Mouse (Mus musculus) lung, adult 18-20 months (tissue): ENCODE results near the gene Suclg2.
A peak's percentile ranks its signal among the peaks of the same experiment; 100 is the strongest.
"Not testable (repeated sequence)": the region's sequence is repeated elsewhere in the genome, so short reads cannot be mapped to it uniquely, and the experiment has no call there.

ENCODE experiments used
- DNase-seq, 2 experiments: peaks; one replicate each; pipeline ENCODE4 v3.0.0; 2022; ENCODE audit warnings: mixed read lengths in 2 of 2

The Suclg2 gene

DNA sequence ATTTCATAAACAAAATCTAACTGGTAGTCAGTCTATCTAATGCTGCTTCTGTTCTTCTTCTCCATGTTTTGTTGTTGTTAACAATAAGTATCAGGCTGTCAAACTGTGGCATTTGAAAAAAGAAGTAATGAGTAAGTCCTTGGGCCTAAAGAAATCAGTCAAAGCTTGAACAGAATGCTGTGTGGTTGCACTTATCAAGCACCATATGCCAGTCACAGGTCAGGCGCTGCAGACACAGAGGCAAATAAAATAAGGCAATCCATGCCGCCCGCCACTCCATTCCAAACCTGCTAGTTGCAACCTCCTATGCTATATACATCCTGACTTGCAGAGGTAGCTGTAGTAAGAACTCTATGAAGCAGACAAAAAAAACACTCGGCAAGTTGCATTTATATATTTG, 100.2 kb downstream of the Suclg2 start:
- no peak for DNase-seq

DNA sequence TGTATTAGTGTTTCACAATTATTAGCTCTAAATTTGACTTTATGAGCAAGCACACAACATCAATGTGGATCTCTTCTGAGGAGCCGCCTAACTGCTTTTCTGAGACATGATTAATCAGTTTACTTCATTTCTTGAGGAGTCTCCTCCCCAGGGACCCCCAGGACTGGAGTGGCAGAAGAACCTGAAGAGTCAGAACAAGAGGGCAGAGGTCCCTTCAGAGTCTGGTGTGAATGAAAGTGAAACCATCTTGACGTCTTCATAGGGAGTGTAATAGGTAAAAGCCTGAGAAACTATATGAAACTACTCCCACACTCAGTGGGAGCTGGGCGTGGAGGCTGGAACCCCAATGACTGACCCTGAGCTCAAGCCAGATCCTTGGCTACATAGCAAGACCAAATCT, 105.4 kb downstream of the Suclg2 start:
- DNase-seq: no peak

DNA sequence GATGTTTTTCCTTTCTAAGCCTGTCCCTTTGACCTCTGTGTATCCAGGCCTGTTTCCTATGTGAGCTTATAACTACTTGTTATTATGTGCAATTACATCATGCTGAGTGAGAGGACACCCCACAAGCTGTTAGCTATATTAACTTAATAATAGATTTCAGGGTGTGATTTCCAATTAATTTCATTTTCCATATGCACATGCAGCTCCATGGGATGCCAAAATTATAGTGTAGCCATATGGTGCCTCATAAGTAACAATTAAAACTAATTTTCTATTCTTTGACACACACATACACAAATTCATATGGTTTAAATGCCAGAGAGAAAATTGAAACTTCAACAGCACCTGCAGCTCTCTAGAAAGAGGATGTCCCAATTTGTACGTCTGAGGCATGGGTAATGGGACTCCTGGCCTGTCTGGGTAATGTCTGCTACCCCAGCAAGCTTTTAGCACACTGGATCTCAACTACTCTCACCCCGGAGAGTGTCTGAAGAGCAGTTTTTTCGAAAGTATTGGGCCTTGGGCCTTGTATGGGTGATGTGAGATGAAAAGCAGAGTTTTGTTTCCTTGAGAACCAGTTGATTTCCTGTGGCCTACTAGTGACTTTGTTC, 106.1 kb downstream of the Suclg2 start:
- no peak for DNase-seq

DNA sequence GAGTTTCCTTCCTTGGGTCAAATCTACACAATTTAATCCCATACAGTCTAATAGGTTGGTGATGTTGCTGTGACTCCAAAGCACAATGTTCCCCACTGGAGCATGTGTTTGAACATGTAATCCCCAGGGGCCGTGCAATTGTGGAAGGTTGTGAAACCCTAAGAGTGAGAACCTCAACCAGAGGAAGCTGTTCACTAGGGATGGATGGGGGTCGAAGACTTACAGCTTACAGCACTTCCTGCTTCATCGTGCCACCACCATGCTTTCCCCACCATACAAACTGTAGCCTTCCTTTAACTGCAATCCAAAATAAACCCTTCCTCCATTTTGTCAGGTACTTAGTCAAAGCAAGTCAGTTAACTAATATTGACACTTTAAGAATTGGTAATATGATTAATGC, 107.5 kb downstream of the Suclg2 start:
- DNase-seq: no peak

DNA sequence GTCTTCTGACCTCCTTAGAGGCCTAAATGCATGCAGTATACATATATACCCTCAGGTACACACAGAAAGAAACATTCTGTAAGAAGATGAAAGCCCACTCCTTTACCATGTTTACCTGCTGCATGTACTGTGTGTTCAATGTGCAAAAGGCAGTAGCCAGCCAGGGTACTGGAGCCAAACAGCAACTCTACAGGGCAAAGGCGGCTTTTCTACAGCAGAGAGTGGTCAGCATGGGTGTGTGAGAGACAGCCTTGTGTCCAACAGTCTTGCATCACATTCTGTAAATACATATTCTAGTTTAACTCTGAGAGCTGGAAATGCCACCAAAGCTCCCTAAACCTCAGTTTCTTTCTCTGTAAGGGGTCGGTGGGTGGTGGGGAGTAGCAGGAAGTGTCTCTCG, 110.5 kb downstream of the Suclg2 start:
- no peak for DNase-seq

DNA sequence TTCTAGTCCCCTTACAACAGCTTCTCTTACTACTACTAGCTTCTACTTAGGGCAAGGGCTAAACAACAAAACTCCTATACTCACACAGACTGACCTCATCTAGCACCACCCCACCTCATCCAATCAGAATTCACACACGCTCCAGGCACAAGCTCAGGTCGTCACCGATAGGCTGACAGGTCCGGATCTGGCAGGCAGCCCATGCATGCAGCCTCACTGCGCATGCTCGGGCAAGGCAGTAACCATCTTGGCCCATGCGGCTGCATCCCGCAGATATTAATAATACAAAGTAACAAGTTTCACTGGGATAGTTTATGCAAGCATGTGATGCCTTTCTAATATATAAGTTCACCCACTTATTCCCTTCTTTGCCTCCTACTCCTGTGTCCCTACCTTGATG, 117.9 kb downstream of the Suclg2 start:
- DNase-seq: not testable (repeated sequence)

DNA sequence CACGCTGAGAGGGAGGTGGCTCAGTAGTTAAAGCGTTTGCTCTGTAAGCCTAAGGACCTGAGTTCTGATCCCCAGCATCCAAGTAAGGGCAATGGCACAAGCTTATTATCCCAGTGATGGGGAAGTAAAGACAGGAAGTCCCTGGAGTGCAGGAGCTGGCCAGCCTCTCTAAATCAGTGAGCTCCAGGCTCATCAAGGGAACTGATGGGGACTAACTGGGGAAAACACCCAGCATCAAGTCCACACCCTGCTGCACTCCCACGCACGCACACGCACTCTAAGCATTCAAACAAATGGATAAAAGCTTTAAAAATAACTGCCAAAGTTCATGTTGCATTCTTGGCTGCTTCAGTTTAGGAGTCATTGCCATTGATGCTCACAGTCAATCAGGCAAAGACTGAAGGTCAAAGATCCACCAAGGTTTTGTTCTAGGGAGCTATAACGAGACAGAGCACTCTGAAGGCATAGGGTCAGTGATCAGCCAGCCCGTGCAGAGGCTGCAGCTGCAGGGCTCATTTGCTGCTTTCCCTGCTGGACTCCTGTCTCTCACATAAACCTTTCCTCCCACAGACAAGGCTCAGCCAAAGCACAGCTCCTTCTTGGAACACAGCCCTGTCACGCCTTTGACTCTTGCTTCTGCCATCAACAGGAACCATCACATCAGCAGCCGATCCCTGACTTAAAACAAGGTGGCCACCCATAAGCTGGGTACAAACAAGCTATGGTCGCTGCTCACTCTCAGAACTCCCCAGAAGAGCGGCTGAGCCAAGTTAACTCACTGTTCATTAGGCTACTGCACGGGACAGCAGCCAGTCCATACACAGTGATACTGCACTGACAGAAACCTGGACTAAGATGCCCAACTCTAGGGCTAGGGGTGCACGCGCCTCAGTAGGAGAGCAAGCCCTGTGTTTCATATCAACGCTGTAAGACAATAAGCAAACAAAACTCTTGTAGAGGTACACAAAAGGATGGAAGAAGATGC, 121.5 kb downstream of the Suclg2 start:
- no peak for DNase-seq

DNA sequence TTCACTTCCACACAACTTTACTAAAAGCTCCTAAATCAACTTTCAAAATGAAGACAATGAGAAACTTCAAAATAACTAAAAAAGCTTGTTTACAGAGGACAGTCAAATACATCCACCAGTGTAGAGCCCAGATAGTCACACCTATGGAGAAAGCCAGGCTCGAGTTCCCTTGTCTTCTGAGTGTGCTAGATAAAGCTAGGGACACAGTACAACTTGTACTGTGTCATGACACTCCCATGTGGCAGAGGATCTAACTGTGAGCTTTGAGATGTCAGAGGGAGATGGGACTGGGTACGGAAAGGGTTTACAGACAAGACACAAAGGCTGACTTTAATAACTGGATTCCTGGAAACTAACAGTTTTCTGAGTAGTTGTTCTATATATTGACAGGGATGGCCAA, 122.7 kb downstream of the Suclg2 start:
- no peak for DNase-seq

DNA sequence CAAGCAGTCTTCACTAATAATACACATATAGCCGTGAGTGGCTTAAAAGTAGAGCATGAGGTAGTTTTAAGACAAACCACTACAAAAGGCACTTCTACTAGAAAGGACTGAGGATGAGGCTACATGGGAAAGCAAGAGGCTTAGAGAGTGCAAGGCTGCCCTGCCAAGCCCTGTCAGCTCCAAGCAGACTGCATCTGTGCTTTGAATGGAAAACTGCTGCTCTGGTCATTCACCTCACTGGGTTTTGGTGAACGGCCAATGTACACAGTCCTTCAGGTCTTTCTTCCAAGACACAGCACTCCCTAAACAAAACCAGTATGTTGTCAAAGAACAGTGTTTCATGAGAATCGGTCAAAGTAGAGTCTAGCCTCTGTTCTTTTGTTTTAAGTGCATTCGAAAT, 124.4 kb downstream of the Suclg2 start:
- peak; percentile 22 to 41 for DNase-seq

DNA sequence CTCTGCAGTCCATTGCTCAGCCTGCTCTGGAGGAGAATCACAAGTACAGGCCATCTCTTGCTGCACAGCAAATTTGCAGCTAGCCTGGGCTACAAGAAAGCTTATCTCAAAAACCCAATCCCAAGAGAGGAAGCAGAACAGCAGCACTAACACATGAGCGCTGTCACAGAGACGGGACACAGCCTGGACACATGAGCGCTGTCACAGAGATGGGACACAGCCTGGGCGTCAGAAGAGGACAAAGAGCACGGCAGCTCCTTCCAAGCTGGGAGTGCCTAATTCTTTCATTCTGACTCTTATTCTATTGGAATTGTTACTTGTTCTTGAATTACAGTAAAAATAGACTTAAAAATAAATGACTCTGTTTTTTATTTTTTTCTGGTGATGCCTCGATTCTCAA, 126.2 kb downstream of the Suclg2 start:
- no peak for DNase-seq

DNA sequence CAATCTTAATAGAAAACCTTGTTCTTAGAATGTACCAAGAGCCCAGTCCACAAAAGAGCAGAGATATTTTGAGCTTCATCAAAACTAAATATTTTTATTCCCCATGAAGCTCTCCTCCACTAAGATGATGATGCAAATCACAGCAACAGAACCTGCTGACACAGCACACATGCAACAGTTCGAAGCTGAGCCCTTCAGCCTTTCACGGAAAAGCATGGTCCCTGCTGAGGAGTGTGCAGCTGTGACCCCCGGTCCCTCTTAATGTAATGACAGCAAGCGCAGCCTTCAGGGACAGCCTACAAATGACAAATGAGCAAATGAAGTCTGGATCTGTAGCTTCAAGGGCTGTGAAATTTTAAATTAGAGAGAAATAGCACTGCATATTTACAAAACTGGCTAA, 128.1 kb downstream of the Suclg2 start:
- no peak for DNase-seq

DNA sequence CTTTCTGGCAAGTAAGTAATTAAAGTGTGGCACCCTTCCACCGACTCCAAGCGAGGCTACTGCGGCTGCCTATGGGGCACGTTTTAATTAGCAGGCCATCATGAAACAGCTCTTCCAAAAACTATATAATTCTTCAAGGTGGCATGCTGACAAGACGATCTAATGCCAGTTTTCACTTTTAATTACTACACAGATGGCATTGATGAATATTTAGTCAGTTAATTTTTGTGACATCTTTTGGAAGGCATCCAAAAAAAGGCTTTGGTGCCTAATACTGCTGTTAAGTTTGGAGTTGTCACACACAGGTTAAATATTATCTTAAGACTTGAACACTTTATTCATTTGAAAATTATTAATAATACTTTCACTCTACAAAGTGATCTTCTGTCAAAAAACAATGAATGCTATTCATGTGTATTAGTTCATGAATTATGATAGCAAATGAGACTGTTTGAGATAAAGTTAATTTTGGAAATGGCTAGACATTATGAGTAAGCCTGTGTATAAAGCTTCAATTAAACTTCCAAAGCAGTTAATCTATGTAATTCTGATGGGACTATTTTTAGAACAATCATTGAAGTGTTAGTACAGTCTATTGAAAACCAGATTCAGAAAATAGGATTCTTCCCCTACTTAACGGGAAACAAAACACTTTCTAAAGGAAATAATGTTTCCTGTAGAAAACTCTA, 131.3 kb downstream of the Suclg2 start:
- DNase-seq: no peak

DNA sequence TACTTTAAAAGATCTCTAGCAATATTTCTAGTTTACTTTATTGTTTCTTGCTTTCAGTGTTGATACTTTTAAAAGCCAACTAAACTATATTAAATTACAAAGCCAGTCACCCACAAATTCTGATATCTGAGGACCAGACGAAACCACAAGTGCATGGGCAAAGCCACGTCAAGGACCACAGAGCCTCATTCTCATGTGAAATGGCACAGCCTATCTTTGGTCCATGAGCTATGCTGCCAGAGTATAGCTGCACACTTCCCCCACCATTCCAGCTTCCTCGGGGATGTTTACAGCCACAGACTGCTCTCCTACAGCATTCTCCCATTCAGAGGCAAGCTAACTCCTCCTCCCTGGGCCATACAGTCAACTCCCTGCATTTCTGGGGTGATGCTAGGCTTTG, 136.7 kb downstream of the Suclg2 start:
- no peak for DNase-seq

DNA sequence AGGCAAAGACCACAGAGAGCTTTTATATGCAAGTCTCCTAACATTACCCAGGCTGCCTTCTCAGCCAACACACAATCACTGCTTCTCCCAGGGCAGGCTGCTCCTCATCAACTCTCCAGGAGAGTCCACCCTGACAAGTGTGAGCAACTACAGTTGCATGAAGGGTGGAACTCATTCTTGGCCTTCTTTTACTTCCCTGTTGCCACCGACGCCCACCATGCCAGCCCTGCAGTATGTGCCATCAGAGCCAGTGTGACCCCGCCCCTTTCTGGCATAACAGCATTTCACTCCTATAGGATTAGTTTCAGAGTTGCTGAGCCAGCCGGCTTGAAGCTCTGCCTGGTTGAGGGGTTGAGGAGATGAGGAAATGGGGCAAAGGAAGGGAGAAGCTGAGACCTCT, 138.8 kb downstream of the Suclg2 start:
- DNase-seq: no peak

DNA sequence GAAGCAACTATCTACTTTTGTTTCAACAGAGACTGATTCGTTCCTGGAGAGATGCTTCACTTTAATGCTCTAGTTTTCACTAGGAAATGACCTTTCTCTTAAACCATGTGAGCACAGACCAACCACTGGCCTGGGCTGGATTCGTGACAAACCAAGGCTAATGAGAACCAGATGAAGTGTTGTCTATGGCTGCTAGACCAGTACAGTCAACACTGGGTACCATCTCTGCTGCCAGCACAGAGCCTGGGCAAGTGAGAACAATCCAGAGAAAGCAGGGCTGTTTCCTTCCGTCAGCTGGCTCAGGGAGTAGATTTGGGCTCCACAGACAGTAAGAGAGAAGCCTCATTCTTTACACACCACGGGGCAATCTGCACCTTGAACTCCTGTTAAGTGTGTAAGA, 143.1 kb downstream of the Suclg2 start:
- DNase-seq: no peak

DNA sequence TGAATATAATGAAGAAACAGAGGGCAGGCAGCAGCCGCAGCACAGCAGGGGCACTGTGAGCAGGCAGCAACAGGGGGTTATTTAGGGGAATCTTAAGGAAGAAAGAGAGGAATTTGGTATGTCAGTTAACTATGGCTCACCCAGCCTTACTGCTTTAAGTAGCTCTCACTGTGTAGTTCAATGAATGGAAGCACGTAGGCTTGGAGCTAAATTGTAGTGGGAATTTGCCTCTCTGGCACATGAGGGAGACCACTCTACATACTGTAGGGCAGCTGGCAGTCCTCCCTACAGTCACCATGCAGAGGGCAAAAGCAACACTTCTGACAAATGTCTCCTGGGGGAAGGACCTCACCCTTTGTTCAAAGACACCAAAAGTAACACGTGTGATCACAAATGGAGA, 143.7 kb downstream of the Suclg2 start:
- no peak for DNase-seq

DNA sequence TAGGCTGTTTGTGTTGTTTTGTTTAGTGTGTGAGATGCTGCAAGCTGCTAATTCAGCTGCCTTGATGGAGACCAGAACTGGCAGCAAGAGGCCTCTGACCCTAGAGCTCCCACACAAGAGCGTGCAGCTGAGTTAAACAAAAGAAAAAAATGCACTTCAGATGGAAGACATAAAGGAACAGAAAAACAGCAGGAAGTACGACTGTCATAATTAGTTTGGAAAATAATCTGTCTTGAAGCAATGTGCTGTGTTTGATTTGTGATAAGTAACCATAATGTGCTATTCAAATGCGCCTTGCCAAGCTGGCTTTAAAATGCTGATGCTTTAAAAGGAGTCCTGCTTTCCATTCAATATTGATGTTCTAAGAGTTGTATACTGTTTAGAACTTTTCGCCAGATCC, 144.2 kb downstream of the Suclg2 start:
- DNase-seq: no peak

DNA sequence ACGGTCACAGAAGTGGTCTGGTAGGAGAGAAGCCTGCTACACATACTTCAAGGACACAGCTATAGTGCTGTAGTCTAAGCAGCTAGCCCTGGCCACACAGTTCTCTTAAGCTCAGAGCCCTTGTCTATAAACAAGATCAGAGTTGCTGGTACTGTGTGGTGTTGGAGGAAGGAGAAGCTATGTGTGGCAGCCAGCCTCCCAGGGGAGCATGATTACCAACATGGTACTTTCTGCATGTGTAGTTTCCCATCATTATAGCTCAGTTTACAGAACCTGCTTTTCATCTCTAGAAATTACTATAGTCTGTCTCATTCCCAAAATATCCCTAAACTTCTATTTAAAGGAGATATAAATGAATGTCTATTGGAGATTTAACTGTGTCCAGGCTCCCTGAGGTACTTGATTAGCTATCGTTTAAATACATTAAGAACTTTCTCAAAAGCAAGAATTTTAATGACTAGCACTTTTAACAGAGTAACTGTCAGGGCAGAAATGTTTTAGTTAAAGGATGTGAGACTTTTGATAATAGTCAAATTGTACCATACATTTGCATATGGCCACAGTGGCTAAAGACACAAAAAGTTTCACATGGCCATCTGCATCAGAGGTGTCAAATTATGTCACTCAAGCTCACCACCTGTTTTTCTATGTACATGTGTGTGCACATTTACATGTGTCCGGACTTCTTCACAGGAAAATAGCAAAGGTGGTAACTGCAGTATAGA, 145.4 kb downstream of the Suclg2 start:
- no peak for DNase-seq

DNA sequence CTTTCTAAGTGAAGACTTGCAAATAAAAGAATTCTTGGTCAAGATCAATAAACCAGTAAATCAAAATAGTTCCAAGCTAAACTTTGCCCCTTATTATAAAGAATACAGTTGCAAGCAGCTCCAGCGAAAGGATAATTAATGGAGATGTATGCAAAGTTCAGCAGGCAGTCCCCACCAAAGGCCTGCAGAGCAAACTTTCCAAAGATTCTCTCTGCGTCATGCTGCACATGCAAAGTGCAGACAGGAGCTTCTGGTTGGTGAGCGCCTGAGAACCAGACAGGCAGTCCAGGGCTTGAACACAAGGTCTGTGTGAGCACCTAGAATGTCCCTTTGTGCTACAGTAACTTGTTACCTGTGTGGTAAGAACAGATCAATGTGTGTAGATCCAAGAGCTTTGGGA, 147.0 kb downstream of the Suclg2 start:
- DNase-seq: no peak

DNA sequence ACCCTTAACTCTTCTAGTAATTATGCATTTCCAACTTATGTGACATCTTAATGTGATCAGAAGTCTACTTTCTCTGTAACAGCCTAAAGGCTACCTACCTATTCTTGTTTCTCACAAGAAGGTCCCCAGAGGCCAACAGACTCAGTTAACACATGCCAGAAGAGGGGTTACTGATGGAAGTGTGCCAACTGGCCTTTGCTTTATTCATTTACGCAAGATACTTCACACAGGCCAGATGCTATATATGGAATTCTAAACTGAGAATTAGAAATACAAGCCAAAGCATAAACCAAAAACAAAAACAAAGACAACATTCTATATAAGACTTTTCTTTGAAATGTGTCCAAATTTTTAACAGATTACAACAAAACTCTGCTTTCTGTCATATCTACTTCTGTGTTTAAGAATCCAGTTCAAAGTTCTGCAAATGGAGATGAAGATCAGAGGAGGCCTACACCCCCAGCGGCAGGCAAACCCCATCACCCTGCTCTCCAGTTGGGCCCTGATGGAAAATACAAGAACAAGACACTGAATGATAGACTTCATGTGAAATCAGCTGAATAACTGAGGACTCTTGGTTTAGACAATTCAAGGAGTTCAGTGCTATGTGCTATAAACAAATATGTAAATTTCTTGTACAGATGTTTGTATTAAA, 155.1 kb downstream of the Suclg2 start:
- no peak for DNase-seq

DNA sequence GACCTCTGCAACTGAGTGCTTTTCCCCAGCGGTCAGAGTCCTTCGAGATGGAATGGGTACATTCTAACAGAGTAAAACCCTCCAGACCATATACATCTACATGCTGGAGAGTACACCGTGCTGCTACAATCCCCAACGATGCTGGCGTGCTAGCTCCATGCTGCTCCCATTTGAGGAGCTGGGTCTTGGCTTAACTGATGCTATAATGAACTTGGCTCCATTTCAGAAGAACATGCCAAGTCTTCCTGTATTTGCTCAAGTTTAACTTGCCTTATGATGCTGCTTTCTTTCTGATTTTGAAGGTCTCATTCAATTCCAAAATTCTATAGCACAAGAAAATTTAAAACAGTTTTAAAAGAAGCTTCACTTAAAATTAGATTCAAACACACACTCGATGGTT, 162.3 kb downstream of the Suclg2 start:
- DNase-seq: no peak

DNA sequence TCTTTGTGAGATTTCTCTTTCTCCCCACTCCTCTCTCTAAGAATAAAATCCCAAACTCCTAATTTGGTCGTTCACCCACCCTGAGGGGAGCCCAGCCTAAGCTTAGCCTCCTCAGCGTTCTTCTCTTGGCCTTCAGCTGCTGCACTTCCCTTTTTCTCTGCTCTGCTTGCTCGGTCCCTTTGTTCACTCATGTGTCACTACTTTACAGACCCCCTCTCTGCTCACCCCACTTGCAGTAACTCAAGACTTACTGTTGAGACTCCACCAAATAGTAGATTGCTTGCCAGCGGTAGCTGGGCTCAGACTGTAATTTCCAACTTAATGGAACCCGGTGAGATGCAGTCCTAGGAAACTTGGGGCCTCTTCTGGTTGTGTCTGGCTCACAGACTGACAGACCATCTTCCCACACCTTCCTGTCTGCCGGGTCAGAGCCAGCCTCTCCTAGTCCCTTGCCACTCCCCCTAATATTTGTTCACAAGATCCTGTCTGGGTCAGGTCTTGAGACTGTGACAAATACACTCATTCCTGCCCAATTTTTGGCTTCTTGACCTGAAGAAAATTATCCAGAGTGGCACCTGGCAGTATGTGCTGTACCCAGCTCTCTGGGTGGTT, 166.2 kb downstream of the Suclg2 start:
- no peak for DNase-seq
